Mouse (Mus musculus) liver, embryonic 12.5 days (tissue): Measurements from ENCODE around the gene Gm33543. TPM values are rescaled to one million over a fixed set of nuclear protein-coding genes. Genes with fewer than 3 reads are reported as not detected.

ENCODE experiments used
- ATAC-seq: fragments of 200-750 bp; cut with Nextera tagmentation; 2 replicates; pipeline ENCODE4 v1.8.0; 2017; ENCODE audit warnings: moderate number of reproducible peaks, mild to moderate bottlenecking, moderate library complexity
- H3K27ac ChIP-seq: fragments of 300-500 bp; sonication (generic); 2 replicates; pipeline ENCODE4 v1.5.1; 2016; ENCODE audit warnings: mild to moderate bottlenecking
- H3K27me3 ChIP-seq: fragments of 300-500 bp; sonication (generic); replicated peaks from 2 replicates; pipeline ENCODE4 v1.6.1; 2016; ENCODE audit warnings: mild to moderate bottlenecking, moderate library complexity
- H3K36me3 ChIP-seq: fragments of 300-500 bp; sonication (generic); 2 replicates; pipeline ENCODE4 v1.6.1; 2016; ENCODE audit warnings: mild to moderate bottlenecking, moderate library complexity
- H3K4me1 ChIP-seq: fragments of 300-500 bp; sonication (generic); 2 replicates; pipeline ENCODE4 v1.6.1; 2016
- H3K4me2 ChIP-seq: fragments of 300-500 bp; sonication (generic); 2 replicates; pipeline ENCODE4 v1.6.1; 2016; ENCODE audit warnings: mild to moderate bottlenecking, moderate library complexity
- H3K4me3 ChIP-seq: fragments of 300-500 bp; sonication (generic); 2 replicates; pipeline ENCODE4 v1.5.1; 2016; ENCODE audit warnings: mild to moderate bottlenecking, moderate library complexity
- H3K9ac ChIP-seq: fragments of 300-500 bp; sonication (generic); 2 replicates; pipeline ENCODE4 v1.6.1; 2016; ENCODE audit warnings: mild to moderate bottlenecking, moderate library complexity
- H3K9me3 ChIP-seq: fragments of 300-500 bp; sonication (generic); replicated peaks from 2 replicates; pipeline ENCODE4 v1.6.1; 2016; ENCODE audit warnings: mild to moderate bottlenecking, moderate library complexity
- WGBS: fragments of 180-500 bp; shearing (Covaris S2); methylation state at CpG from one replicate; pipeline ENCODE4 v1.1.7; 2016; ENCODE audit not compliant: insufficient replicate concordance; 5-methylcytosine and 5-hydroxymethylcytosine counted together
- polyA plus RNA-seq: library from polyadenylated mRNA; unstranded; fragments of >200 nt; fragmentation: Nextera tagmentation; extraction: Ambion mirVana; gene quantifications from 2 replicates; pipeline ENCODE4 v1.2.1, GENCODE M21; 2016

Gm33543 gene
- polyA plus RNA-seq, 1 experiment from 2014 or later: not detected

DNA sequence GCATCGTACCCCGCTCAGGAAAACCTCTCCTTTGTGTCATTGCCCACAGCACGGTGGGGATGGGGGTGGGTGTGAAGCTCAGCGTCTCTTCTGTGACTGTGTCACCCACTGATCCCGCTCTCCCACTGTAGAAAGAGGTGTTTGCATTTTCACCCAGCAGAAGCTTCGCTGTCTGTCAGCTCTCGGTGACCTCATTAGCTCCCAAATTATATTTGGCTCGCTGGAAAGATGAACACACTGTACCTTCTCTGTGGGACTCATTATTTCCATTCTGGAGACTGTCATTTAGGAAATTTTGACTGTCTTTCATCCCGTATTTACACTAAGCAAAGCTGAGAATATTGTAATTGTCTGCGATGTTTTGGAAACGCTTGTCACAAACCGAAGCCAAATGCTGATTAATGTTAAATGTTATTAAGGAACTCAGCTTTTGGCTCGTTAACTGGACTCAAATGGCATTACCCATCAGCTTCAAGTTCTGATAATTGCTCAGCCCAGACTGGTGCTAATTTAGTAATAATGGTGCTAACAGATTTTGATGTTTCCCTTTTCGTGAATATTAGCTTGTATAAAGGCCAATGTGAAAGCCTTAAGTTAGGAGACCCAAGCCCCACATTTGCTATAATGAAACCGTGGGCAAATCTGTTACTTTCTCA, 51.8 kb downstream of the Gm33543 start:
- Histone ChIP-seq H3K27me3 (no peaks in the 10 kb centered on the region), H3K4me3 (no peak overlapping the region), H3K4me2 (no peak overlapping the region), H3K36me3 (no peaks in the 10 kb centered on the region), H3K27ac (no peak overlapping the region), H3K9me3 (no peaks in the 10 kb centered on the region), H3K4me1 (no peaks in the 10 kb centered on the region), H3K9ac (no peak overlapping the region)
- WGBS: 58% methylated on average over 15 of the region's 15 CpGs
- ATAC-seq: no peak

DNA sequence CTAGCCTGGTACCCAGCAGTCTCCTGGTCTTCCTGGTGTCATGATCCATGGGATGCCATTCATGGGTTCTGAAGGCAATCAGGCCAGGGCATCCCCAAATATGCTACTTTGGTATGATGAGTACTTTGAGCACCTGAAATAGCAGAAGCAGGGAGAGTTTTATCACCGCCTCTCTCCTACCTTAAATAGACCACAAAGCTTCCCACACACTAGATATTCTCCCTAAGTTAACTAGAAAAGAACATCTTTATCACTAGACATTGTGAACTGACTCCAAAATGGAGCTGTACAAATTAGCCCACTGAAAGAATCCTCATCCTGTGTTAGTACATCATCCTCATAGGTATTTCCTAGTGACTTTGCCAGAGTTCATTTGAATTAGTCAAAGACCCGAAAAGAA, 55.6 kb downstream of the Gm33543 start:
- Histone ChIP-seq H3K4me1 (no peaks in the 10 kb centered on the region), H3K27ac (no peak overlapping the region), H3K9ac (no peak overlapping the region), H3K9me3 (no peaks in the 10 kb centered on the region), H3K4me2 (no peak overlapping the region), H3K4me3 (no peak overlapping the region), H3K36me3 (no peaks in the 10 kb centered on the region), H3K27me3 (no peaks in the 10 kb centered on the region)
- ATAC-seq: no peak
- WGBS: 59% methylated on average over 2 of the region's 2 CpGs

DNA sequence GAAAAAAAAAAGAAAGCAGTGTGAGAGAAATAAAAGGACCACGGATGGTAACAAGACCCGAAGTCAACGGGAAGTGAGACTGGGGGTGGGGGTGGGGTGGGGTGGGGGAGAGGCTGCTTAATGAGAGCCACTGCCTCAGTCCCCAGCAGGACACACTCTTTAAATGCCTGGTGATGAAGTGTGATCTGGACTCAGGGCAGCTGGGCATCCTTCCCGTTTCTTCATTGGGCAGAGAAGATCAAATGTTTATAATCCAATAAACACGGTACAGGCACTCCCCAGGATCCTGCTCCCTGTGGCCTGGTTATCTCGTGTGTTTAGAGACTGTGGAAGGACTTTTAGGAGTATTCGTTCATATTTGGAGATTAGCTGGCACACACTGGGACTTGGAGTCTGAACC, 57.9 kb downstream of the Gm33543 start:
- Histone ChIP-seq H3K9ac (no peak overlapping the region), H3K4me3 (no peak overlapping the region), H3K36me3 (no peaks in the 10 kb centered on the region), H3K9me3 (no peaks in the 10 kb centered on the region), H3K4me2 (no peak overlapping the region), H3K27ac (no peak overlapping the region), H3K4me1 (no peaks in the 10 kb centered on the region), H3K27me3 (no peaks in the 10 kb centered on the region)
- 42% methylated on average over 7 of the region's 7 CpGs for WGBS
- no peak for ATAC-seq

DNA sequence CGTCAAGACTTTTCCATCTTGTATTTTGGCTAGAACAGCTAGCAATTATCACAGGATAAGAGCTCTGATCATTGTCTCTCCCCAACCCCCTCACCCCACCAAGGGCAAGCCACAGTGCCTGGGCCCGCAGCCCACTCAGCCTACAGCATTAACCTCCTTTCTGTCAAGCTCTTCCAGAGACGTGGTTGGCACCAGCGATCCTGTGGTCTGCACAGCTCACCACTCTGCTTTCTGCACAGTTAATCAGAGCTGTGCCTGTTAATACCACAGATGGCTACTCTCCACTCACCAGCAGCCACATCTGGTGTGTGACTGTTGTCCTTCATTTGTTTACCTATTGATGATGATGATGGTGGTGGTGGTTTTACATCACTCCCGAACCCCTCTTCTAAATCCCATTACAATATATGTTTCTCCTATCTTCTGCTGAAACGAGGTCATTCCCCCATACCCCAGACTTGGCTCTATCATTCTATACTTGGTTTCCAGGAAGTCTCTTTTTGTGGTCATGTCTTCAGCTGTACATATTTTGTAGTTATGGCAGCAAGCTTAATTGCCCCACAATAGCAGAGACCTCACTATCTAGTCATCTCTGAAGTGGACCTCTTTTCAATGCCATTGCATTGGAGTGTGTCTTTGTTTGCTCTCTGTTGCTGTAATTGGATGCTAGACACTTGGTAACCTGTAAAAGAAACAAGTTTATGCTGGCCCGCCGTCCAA, 61.7 kb downstream of the Gm33543 start:
- ATAC-seq: no peak
- H3K27ac ChIP-seq: no peak overlapping the region

DNA sequence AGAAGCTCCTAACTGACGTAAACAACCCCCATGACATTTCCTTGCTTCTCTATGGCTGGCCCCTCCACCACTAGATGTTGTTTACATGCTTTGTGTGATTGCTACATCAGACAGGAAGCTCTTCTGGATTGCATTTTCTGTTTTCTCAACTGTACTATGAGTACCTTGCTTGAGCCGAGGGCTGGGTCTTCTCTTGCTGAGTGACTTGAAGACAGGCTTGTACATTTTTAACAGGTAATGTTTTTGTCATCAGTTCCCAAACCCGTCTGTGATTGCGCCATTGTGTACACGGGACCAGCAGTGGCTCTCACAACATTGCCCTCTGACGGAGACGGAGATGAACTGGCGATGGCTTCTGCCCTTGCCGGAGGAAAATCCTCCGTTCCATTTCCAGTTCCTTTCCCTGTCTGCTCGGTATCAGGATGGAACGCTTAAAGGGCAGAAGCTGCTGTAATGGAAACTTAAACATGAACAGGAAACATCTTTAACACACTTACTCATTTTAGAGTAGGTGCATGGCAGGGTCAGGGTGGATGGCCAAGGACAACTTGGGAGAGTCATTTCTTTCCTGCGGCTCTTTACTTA, 62.8 kb downstream of the Gm33543 start:
- 65% methylated on average over 13 of the region's 13 CpGs for WGBS
- no peak for ATAC-seq
- no peak overlapping the region for H3K27ac ChIP-seq
- no peaks in the 10 kb centered on the region for H3K36me3 ChIP-seq
- no peaks in the 10 kb centered on the region for H3K27me3 ChIP-seq
- no peaks in the 10 kb centered on the region for H3K4me1 ChIP-seq
- peak overlapping the region; percentile 20; the same call in 1 of the 2 replicates for H3K4me2 ChIP-seq
- H3K4me3 ChIP-seq: no peak overlapping the region
- no peaks in the 10 kb centered on the region for H3K9me3 ChIP-seq
- no peak overlapping the region for H3K9ac ChIP-seq

More for the DNA sequence above, 61.7 kb downstream of the Gm33543 start:
- no peaks in the 10 kb centered on the region for H3K4me1 ChIP-seq
- H3K9ac ChIP-seq: no peak overlapping the region
- H3K27me3 ChIP-seq: no peaks in the 10 kb centered on the region
- H3K36me3 ChIP-seq: no peaks in the 10 kb centered on the region
- 57% methylated on average over 8 of the region's 8 CpGs for WGBS
- no peak overlapping the region for H3K4me2 ChIP-seq
- H3K4me3 ChIP-seq: no peak overlapping the region
- H3K9me3 ChIP-seq: no peaks in the 10 kb centered on the region

DNA sequence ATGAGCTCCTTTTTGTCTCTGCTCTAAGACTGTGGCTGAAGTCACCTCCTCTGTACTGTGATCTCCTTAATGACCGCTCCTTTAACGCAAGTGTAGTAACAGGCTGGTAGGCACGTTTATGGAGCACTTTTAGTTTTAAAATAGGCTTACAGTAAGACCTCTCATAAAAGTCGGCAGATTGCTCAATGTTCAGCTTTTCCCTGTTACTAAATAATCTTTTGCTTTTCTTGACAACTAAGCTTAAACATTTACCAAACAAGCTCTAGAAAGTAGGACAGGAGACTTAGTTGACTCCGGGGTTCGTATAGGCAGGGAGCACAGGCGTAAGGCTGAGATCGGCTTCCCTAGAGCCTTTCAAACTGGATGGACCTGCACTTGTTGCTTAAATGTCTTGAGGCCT, 64.1 kb downstream of the Gm33543 start:
- Histone ChIP-seq H3K27ac (no peak overlapping the region), H3K9ac (no peak overlapping the region), H3K27me3 (no peaks in the 10 kb centered on the region), H3K4me3 (no peak overlapping the region), H3K36me3 (no peaks in the 10 kb centered on the region), H3K9me3 (no peaks in the 10 kb centered on the region), H3K4me2 (no peak overlapping the region), H3K4me1 (no peaks in the 10 kb centered on the region)
- no peak for ATAC-seq
- 76% methylated on average over 8 of the region's 8 CpGs for WGBS

DNA sequence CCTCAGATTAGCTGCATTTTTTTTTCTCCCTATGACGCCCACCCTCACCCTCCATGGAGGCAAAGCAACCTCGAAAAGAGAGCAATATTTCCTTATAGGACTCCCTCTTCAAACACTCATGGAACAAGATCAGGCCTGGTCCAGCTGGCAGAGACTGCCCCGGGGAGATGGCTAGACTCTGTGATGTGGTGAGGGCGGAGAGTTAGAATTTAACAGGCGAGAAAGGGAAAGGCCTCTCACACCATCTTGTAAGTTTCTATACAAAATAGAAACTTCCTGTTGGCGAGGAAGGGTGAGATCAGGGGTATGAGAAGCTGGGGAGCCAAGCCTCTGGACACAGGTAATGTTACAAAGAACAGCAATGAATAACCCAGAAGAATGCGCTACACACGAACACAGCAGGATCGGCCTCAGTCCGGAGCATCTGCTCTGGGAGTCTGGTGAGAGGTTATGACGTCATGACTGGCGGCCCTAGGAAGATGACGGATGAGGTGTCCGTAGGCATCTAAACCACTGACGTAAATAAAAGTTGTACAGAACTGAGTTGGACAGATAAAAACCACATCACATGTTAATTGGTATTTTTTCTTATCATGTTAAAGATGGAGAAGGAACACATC, 64.9 kb downstream of the Gm33543 start:
- Histone ChIP-seq H3K36me3 (no peaks in the 10 kb centered on the region), H3K4me2 (no peak overlapping the region), H3K27ac (no peak overlapping the region), H3K4me3 (no peak overlapping the region), H3K9ac (no peak overlapping the region), H3K4me1 (no peaks in the 10 kb centered on the region), H3K27me3 (0 out of 2 replicates have a peak, but pooled peaks cover 2% of the 10 kb centered on the region), H3K9me3 (no peaks in the 10 kb centered on the region)
- no peak for ATAC-seq
- 71% methylated on average over 15 of the region's 15 CpGs for whole genome bisulfite sequencing

DNA sequence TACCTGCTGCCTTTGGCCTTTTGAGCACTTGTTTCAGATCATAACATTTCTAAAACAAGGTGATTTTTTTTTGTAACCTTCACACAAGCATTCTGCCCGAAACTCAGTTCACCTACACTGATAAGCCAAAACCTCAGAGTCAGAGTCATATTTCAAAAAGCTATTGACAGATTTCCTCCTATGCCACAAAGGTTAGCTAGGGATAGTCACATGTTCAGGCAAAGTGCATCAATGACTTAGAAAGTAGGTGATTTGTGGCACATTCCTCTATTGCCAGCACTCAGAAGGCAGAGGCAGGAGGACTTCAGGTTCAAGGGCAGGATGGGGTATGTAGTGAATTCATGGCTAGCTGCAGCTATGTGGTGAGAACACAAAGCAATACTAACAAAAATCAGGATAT, 65.7 kb downstream of the Gm33543 start:
- no peaks in the 10 kb centered on the region for H3K9me3 ChIP-seq
- no peak for ATAC-seq
- no peak overlapping the region for H3K4me2 ChIP-seq
- 0 out of 2 replicates have a peak, but pooled peaks cover 3% of the 10 kb centered on the region for H3K27me3 ChIP-seq
- H3K9ac ChIP-seq: no peak overlapping the region
- H3K27ac ChIP-seq: no peak overlapping the region
- H3K4me1 ChIP-seq: no peaks in the 10 kb centered on the region
- no peaks in the 10 kb centered on the region for H3K36me3 ChIP-seq
- WGBS: 56% methylated on average over 1 of the region's 1 CpGs
- no peak overlapping the region for H3K4me3 ChIP-seq

DNA sequence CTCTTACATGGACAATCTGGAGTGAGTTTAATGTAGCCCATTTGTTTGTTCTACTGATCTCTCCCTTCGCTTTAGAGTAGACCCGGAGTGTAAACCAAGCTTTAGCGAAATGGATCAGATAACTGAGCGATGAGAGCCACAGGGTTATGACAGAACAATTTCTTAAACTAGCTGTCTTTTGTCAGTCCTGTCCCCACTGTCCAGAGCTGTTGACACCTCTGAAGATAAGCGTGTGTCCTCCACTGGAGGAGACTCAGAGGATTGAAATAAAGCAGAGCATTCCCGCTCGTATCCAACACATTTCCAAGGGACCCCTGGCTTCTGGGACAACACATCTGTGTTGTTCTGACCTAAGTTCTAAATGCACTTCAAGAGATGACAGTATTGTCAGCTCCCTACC, 67.9 kb downstream of the Gm33543 start:
- WGBS: 66% methylated on average over 7 of the region's 7 CpGs
- Histone ChIP-seq H3K27me3 (0 out of 2 replicates have a peak, but pooled peaks cover 3% of the 10 kb centered on the region), H3K4me2 (no peak overlapping the region), H3K9ac (no peak overlapping the region), H3K36me3 (no peaks in the 10 kb centered on the region), H3K4me1 (no peaks in the 10 kb centered on the region), H3K9me3 (no peaks in the 10 kb centered on the region), H3K4me3 (no peak overlapping the region), H3K27ac (no peak overlapping the region)
- ATAC-seq: no peak

DNA sequence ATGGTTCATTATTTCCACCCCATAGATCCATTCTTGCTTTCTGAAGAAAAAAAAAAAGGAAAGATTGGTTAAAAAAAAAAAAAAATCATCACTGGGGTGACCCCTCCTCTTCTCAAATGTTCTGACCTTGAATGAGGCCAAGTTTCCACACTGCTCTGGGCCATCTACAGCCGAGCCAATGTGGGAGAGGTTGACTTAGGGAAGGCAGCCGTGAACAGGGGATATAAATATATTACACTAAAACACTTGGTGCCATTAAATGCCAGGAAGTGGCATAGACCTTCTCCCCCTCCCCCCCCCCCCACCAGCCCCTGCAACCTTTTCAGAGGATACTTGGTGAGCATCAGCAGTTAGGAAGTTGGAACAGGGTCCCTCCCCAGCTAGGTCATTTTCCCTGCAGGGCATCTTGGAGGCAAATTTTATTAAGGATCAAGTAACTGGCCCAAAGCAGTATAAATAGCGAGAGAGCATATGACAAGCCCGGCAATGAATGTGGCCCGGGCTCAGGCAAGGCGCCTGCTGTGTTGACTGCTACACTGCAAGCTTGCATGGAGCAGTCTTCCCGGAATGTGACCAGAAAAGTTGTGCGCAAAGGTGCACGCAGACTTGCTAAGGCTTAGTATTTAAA, 68.6 kb downstream of the Gm33543 start:
- Histone ChIP-seq H3K9me3 (no peaks in the 10 kb centered on the region), H3K9ac (no peak overlapping the region), H3K4me1 (no peaks in the 10 kb centered on the region), H3K4me3 (no peak overlapping the region), H3K36me3 (no peaks in the 10 kb centered on the region), H3K4me2 (no peak overlapping the region), H3K27ac (no peak overlapping the region), H3K27me3 (0 out of 2 replicates have a peak, but pooled peaks cover 3% of the 10 kb centered on the region)
- no peak for ATAC-seq
- 76% methylated on average over 9 of the region's 9 CpGs for WGBS
